Mouse (Mus musculus) kidney, embryonic 15.5 days (tissue): ENCODE measurements around the gene Apom. TPM values are rescaled to one million over a fixed set of nuclear protein-coding genes. Genes with fewer than 3 reads are reported as not detected.
A peak's percentile ranks its signal among the peaks of the same experiment; 100 is the strongest.

Experiments
- ATAC-seq: fragments of 200-750 bp; cut with Nextera tagmentation; replicated peaks from 2 replicates; pipeline ENCODE4 v1.8.0; 2017; ENCODE audit warnings: moderate TSS enrichment; ENCODE audit not compliant: low FRiP score
- H3K27ac ChIP-seq: fragments of 300-500 bp; sonication (generic); 2 replicates; pipeline ENCODE4 v1.5.1; 2015; ENCODE audit warnings: mild to moderate bottlenecking, inconsistent platforms
- H3K27me3 ChIP-seq: fragments of 300-500 bp; sonication (generic); 2 replicates; pipeline ENCODE4 v1.6.1; 2015; ENCODE audit warnings: inconsistent platforms
- H3K36me3 ChIP-seq: fragments of 300-500 bp; sonication (generic); 2 replicates; pipeline ENCODE4 v1.6.1; 2015; ENCODE audit warnings: inconsistent platforms
- H3K4me1 ChIP-seq: fragments of 300-500 bp; sonication (generic); 2 replicates; pipeline ENCODE4 v1.6.1; 2015; ENCODE audit warnings: inconsistent platforms
- H3K4me2 ChIP-seq: fragments of 300-500 bp; sonication (generic); 2 replicates; pipeline ENCODE4 v1.6.1; 2015; ENCODE audit warnings: moderate library complexity, mild to moderate bottlenecking, inconsistent platforms
- H3K4me3 ChIP-seq: fragments of 300-500 bp; sonication (generic); replicated peaks from 2 replicates; pipeline ENCODE4 v1.5.1; 2015; ENCODE audit warnings: mild to moderate bottlenecking, inconsistent platforms
- H3K9ac ChIP-seq: fragments of 300-500 bp; sonication (generic); 2 replicates; pipeline ENCODE4 v1.6.1; 2015; ENCODE audit warnings: mild to moderate bottlenecking, inconsistent platforms
- H3K9me3 ChIP-seq: fragments of 300-500 bp; sonication (generic); replicated peaks from 2 replicates; pipeline ENCODE4 v1.6.1; 2016; ENCODE audit warnings: inconsistent platforms
- WGBS: fragments of 180-500 bp; shearing (Covaris S2); methylation state at CpG from one replicate; pipeline ENCODE4 v1.1.7; 2015; ENCODE audit warnings: mixed read lengths; 5-methylcytosine and 5-hydroxymethylcytosine counted together
- polyA plus RNA-seq: library from polyadenylated mRNA; unstranded; fragments of >200 nt; fragmentation: Nextera tagmentation; extraction: Ambion mirVana; gene quantifications from 2 replicates; pipeline ENCODE4 v1.2.1, GENCODE M21; 2015

Gene Apom
- polyA plus RNA-seq, 1 experiment from 2014 or later: 25.7 TPM

DNA sequence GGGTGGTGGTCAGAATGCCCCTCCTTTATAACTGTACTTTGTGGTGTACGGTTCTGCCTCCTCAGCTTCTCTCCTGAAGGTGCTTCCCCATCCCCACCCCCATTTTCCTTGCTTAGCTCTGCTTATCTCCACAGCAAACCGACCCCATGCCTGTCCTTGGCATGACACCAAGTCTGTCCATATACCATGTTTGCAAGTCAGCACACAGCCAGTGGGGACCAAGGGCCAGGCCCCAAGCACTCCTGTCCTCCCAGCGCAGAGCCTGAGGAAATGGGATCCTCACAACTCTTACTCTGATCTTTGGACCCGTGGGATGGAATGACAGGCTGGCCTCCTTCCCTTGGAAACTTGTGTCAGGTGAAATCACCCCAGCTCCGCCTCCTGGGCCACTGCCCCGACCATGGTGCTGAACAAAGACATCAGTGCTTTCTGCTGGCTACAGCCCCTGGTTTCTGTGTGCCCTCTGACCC, 28.6 kb downstream of the Apom start:
- H3K36me3 ChIP-seq: peaks cover 54% of the 10 kb centered on the region
- WGBS: 57% methylated on average over 6 of the region's 6 CpGs

DNA sequence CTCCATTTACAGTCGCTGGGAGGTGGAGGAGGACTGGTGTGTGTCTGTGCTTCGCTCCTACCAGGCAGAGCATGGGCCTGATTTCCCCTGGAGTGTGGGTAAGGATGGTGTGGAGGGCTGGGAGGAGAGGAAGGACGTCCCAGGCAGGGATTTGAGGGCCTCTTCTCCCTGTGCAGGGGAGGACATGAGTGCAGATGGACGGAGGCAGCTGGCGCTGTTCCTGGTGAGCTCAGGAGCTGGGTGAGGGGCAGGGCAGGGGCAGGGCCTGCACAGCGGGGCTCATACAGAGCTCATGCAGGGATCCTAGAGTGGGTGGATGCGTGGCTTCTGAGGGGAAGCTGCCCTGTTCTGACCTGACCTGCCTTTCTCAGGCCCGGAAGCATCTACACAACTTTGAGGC, 29.6 kb downstream of the Apom start:
- H3K4me3 ChIP-seq: no peak overlapping the region
- no peaks in the 10 kb centered on the region for H3K27me3 ChIP-seq
- H3K4me1 ChIP-seq: peaks cover 54% of the 10 kb centered on the region
- H3K36me3 ChIP-seq: peaks cover 63% of the 10 kb centered on the region
- no peaks in the 10 kb centered on the region for H3K9me3 ChIP-seq
- H3K9ac ChIP-seq: peak overlapping the region; percentile 12; the same call in 1 of the 2 replicates
- H3K4me2 ChIP-seq: no peak overlapping the region
- ATAC-seq: peak; percentile 7; the same call in 1 of the 2 replicates
- 59% methylated on average over 8 of the region's 8 CpGs for WGBS
- peak overlapping the region; percentile 78 for H3K27ac ChIP-seq

More for the DNA sequence above, 28.6 kb downstream of the Apom start:
- H3K9ac ChIP-seq: no peak overlapping the region
- no peak overlapping the region for H3K4me3 ChIP-seq
- peaks cover 54% of the 10 kb centered on the region for H3K4me1 ChIP-seq
- no peaks in the 10 kb centered on the region for H3K9me3 ChIP-seq
- H3K27ac ChIP-seq: peak overlapping the region; percentile 78
- no peak overlapping the region for H3K4me2 ChIP-seq
- no peak for ATAC-seq
- no peaks in the 10 kb centered on the region for H3K27me3 ChIP-seq

DNA sequence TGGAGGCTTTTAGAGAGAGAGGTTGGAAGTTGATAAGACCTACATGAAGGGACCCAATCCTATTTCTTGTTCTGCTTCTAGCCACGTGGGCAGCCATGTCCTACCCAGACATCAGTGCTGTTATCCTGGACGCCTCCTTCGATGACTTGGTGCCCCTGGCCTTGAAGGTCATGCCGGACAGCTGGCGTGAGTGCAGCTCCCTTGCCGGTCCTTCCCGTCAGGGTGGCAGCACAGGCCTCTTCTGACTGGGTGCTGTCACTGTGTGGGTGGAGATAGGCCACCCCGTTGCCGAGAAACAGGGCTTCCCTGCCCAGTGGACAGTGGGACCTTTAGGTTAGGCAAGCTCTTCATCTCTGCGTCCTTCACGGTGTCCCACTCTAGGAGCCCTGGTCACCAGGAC, 30.7 kb downstream of the Apom start:
- no peaks in the 10 kb centered on the region for H3K27me3 ChIP-seq
- H3K27ac ChIP-seq: peak overlapping the region; percentile 63
- no peaks in the 10 kb centered on the region for H3K9me3 ChIP-seq
- H3K4me2 ChIP-seq: no peak overlapping the region
- peaks cover 74% of the 10 kb centered on the region for H3K36me3 ChIP-seq
- H3K9ac ChIP-seq: no peak overlapping the region
- H3K4me3 ChIP-seq: no peak overlapping the region
- peaks cover 54% of the 10 kb centered on the region for H3K4me1 ChIP-seq
- ATAC-seq: no peak
- whole genome bisulfite sequencing: 74% methylated on average over 11 of the region's 11 CpGs

DNA sequence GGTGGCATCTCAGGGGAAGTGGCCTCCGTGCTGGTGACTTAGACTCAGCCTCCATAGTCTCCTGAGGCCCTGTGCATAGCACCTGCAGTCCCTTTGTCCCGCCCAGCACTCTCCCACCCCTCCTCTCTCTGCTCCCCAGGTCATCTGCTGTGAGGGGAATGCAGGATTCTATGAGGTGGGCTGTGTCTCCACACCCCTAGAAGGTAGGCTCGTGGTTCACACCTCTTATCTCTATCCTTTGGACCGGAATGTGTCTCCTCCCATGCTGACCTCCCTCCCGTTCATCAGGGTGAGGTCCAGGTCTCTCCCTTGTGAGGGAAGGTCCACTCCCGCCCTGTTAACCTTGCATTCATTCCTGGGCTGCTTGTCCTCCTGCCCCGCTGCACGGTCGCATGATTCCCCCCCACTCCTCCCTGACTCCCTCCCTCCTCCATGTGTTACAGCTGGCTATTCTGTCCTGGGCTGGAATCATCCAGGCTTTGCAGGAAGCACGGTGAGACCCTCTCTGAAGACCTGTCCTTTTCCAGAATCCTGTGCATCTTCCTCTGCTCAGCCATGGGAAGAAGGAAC, 31.6 kb downstream of the Apom start:
- peak; percentile 33 for ATAC-seq
- H3K4me1 ChIP-seq: peaks cover 49% of the 10 kb centered on the region
- no peaks in the 10 kb centered on the region for H3K9me3 ChIP-seq
- H3K4me3 ChIP-seq: no peak overlapping the region
- no peaks in the 10 kb centered on the region for H3K27me3 ChIP-seq
- peaks cover 80% of the 10 kb centered on the region for H3K36me3 ChIP-seq
- H3K9ac ChIP-seq: 0 out of 2 replicates have a peak overlapping the region, but pooled peaks have one; percentile 12
- no peak overlapping the region for H3K4me2 ChIP-seq
- peak overlapping the region; percentile 59 for H3K27ac ChIP-seq
- 55% methylated on average over 10 of the region's 10 CpGs for WGBS

DNA sequence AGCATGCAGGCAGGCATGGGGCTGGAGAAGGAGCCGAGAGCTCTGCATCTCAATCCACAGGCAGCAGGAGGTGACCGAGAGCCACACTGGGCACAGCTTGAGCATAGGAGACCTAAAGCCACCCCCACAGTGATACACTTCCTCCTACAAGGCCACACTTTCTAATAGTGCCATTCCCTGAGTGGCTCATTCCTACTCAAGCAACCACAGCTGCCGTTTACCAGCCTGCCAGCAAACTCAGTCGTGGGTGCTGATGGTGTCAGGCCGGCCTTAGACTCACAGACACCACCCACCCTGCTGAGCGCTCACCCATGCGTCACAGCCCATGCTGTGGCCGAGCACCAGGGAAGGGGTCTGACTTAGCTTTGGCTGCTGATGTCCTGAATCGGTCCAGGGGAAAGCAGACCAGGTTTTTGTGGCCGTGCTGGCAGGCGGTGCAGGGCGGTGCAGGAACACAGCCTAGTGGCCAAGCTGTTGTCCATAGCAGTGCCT, 34.6 kb downstream of the Apom start:
- WGBS: 76% methylated on average over 12 of the region's 12 CpGs
- H3K27me3 ChIP-seq: no peaks in the 10 kb centered on the region
- peaks cover 94% of the 10 kb centered on the region for H3K36me3 ChIP-seq
- no peak overlapping the region for H3K9ac ChIP-seq
- no peaks in the 10 kb centered on the region for H3K9me3 ChIP-seq
- no peak overlapping the region for H3K27ac ChIP-seq
- H3K4me3 ChIP-seq: no peak overlapping the region
- no peak for ATAC-seq
- no peak overlapping the region for H3K4me2 ChIP-seq
- peaks cover 37% of the 10 kb centered on the region for H3K4me1 ChIP-seq

DNA sequence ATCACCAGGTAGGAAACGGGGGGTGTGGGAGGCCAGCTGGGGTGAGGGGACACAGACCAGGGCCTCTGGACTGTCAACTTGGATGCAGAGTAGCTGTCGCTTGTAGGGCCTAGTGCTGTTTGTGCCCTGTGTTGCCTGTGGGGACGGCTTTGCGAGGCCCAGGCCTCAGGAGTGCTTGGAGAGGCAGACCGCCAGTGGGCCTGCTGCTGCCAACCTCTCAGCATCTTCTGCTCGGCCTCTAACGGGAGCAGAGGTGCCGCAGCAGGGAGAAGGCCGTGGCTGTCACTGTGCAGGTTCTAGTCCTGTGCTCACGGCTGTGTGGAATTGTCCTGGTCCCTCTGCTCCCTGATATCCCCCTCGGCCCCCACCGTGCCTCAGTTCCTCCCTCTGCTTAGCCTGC, 35.3 kb downstream of the Apom start:
- Histone ChIP-seq H3K27ac (no peak overlapping the region), H3K36me3 (peaks cover 92% of the 10 kb centered on the region), H3K9me3 (no peaks in the 10 kb centered on the region), H3K4me2 (no peak overlapping the region), H3K9ac (no peak overlapping the region), H3K27me3 (no peaks in the 10 kb centered on the region), H3K4me3 (no peak overlapping the region), H3K4me1 (peaks cover 31% of the 10 kb centered on the region)
- WGBS: 88% methylated on average over 12 of the region's 12 CpGs
- ATAC-seq: no peak

DNA sequence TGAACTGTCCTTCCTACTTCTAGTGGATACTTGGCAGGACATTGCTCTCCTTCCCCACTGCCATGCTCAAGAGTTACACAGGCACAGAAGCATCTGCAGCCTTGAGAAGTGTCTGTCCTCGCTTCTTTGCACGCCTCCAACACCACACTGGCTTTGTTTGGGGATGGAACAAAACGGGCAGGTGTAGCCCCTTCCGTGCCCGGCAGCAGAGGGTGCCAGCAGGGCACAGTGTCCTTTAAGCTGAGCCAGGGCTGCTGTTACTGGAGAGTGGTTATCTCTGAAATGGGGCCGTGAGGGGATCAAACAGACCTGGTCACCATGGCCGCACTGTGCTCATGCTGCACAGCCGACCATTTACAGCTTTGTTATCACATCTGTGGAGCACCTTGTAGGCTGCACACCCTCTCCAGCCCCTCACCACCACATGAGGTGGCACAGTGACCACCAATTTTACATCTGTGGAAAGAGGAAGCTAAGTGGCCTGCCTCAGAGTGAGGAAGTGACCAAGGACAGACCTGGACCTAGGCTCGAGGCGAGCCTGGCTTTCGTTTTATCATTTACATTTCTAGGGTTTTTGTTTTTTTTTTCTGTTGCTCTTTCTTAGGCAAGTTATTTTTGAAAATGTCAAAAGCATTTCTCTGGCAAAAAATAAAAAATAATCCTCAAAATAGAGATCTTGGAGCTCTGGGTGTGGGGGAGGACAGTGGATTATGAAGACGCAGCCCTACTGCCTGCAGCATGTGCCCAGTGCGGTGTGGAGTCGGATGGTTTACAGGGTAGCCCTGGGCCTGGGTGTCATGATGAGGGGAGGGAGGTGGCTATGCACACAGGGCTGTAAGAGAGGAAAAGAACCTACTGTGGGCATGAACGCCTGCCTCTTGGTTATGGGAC, 37.1 kb downstream of the Apom start:
- Histone ChIP-seq H3K4me3 (no peak overlapping the region), H3K9ac (no peak overlapping the region), H3K4me1 (peaks cover 30% of the 10 kb centered on the region), H3K36me3 (peaks cover 78% of the 10 kb centered on the region), H3K9me3 (no peaks in the 10 kb centered on the region), H3K4me2 (no peak overlapping the region), H3K27me3 (no peaks in the 10 kb centered on the region), H3K27ac (no peak overlapping the region)
- ATAC-seq: no peak
- 88% methylated on average over 15 of the region's 15 CpGs for WGBS

DNA sequence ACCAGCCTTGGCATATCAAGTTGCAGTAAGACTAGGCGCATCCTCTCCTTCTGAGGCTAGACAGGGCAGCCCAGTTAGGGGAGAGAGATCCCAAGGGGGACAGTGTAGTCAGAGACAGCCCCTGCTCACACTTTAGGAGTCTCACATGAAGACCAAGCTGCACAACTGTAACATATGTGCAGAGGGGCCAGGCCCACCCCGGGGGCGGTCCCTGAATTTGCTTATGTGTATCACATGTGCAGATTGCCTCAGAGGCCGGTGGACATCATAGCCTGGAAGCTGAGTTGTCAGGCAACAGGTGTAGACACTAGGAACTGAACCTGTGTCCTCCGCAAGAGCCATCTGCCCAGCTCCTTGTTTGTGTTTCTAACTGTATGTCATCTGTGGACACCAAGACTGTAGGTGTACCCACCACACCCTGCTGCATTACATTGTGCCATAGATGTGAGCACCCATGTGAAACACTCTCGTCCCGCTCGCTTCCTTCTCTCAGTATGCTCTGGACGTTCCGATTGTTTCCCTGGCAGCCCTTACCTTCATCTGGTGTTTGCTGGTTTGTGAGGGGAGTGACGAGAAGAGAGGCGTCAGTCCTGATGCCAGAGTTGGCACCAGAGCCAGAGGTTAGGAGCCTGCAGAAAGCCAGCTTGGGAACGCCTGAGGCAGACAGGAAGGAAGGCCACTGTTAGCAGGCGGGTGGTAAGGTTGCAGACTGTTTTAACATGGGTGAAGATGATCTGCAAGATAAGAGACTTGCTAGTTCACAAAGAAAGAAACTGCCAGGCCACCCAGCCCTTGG, 39.2 kb downstream of the Apom start:
- H3K36me3 ChIP-seq: peaks cover 58% of the 10 kb centered on the region
- WGBS: 80% methylated on average over 14 of the region's 14 CpGs

DNA sequence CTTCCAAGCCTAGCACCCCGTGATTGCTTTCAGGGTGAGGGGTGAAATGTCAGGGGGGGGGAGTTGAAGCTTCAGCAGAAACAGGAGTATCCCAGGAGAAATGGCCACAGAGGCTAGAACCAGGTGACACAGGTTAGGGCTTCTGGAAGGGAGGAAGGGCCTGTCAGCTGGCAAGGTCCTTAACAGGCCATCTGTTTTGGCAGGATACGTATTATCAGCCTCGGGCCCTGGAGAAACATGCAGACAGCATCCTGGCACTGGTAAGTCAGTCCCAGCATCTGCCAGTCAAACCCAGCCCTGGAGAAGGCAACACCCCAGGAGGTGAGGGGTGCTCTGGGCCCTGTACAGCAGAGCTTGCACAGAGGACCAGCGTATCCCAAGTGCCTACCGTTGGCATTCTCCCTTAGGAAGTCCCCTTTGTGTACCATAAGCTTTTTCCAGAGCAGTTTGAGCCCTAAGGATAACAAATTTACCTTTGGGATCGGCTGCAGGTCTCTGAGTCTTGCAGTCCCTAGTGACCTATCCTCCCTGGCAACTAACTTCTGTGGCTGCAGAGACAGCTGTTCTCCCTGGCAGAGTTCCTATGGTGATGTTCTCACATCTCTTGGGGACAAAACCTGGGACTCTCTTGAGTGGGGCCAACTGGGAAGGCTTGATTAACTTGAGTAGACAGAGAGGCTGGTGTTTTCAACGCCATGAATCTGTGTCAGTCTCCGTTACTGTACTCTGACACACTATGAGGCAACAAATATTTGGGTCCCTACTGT, 41.5 kb downstream of the Apom start:
- Histone ChIP-seq H3K4me2 (peak overlapping the region; percentile 73), H3K36me3 (peaks cover 38% of the 10 kb centered on the region), H3K4me3 (peak overlapping the region; percentile 76), H3K27ac (peak overlapping the region; percentile 98; the same call in 1 of the 2 replicates), H3K4me1 (peaks cover 22% of the 10 kb centered on the region), H3K9ac (peak overlapping the region; percentile 81), H3K9me3 (no peaks in the 10 kb centered on the region), H3K27me3 (no peaks in the 10 kb centered on the region)
- 66% methylated on average over 8 of the region's 8 CpGs for WGBS
- ATAC-seq: no peak

More for the DNA sequence above, 39.2 kb downstream of the Apom start:
- no peak overlapping the region for H3K9ac ChIP-seq
- 0 out of 2 replicates have a peak overlapping the region, but pooled peaks have one; percentile 13 for H3K27ac ChIP-seq
- ATAC-seq: no peak
- no peak overlapping the region for H3K4me3 ChIP-seq
- H3K4me2 ChIP-seq: no peak overlapping the region
- H3K9me3 ChIP-seq: no peaks in the 10 kb centered on the region
- H3K4me1 ChIP-seq: peaks cover 27% of the 10 kb centered on the region
- H3K27me3 ChIP-seq: no peaks in the 10 kb centered on the region

DNA sequence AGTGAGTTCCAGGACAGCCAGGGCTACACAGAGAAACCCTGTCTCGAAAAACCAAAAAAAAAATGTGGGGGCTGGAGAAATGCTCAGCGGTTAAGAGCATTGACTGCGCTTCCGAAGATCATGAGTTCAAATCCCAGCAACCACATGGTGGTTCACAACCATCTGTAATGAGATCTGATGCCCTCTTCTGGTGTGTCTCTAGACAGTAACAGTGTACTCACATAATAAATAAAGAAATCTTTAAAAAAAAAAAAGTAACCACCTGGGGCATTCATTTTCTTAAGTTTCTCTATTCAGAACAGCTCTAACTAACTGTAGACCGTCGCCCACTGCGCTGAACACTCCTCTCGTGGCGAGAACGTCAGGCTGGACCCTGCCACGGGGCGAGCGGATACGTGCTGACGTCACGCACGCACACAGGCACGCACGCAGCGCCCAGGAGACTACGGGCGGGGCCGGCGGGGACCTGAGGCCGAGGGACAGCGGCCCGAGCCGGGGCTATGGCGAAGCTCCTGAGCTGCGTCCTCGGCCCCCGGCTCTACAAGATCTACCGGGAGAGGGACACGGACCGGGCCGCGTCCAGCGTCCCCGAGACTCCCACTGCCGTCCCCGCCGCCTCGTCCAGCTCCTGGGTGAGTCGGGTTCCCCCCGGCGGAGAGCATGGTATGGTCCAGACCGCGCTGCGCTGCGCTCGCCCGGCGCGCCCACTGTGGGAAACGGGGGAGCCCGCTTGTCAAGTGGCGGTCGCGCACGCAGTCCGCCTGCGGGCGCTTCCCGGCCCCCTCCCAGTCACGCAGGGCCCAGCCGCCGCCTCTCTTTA, 42.8 kb downstream of the Apom start, which contains the start of gene Abhd16a:
TSS of gene Abhd16a (plus strand) at position 439 of the 820 bp plus-strand sequence.
- H3K36me3 ChIP-seq: peaks cover 26% of the 10 kb centered on the region
- peak within 1 kb of the TSS; percentile 76 for H3K4me3 ChIP-seq
- H3K9me3 ChIP-seq: no peaks in the 10 kb centered on the region
- peaks cover 22% of the 10 kb centered on the region for H3K4me1 ChIP-seq
- peak; percentile 97 for ATAC-seq
- peak within 1 kb of the TSS; percentile 98 for H3K27ac ChIP-seq
- H3K27me3 ChIP-seq: no peaks in the 10 kb centered on the region
- peak within 1 kb of the TSS; percentile 73 for H3K4me2 ChIP-seq
- peak within 1 kb of the TSS; percentile 81 for H3K9ac ChIP-seq
- 3% methylated on average over 67 of the region's 67 CpGs for WGBS
